Comparison of ENCODE assay signal across 12 mouse cellular contexts in genomic region chr9:61808351-61809225, GRCm38 (mm10).
DNase-seq lines count a peak whose midpoint lies in the region; ATAC-seq and TF ChIP-seq lines count a peak whose summit lies in the region.
"Had no signal": no experiment of that assay in that cellular context is flagged by ENCODE, and none has a peak within 500 bp of the region (broad histone marks: within the 10 kb centered on the region; RNA-seq: fewer than 3 reads in every experiment).

No protein-coding gene starts in this region.

- H3K27me3 ChIP-seq in midbrain, embryonic 11.5 days (ENCODE audit: control insufficient read depth, insufficient read depth, low read length): no peaks in the 10 kb centered on the region
- H3K27me3 ChIP-seq in midbrain, embryonic 16.5 days (ENCODE audit: control insufficient read depth, insufficient read depth, low read depth, low read length): no peaks in the 10 kb centered on the region
- no peaks in the 10 kb centered on the region for H3K27me3 ChIP-seq in intestine, postnatal 0 days (replicated peaks; ENCODE audit: control insufficient read depth, insufficient read depth, low read length)
- H3K27me3 ChIP-seq in stomach, embryonic 15.5 days (replicated peaks): no peaks in the 10 kb centered on the region
- H3K27me3 ChIP-seq in hindbrain, embryonic 12.5 days: peaks cover 2% of the 10 kb centered on the region; the same call in 1 of the 2 replicates
- H3K27me3 ChIP-seq: CH12.LX had no signal

- peaks cover 4% of the 10 kb centered on the region for H3K4me1 ChIP-seq in midbrain, embryonic 11.5 days (ENCODE audit: control insufficient read depth, insufficient read depth, low read length)
- no peaks in the 10 kb centered on the region for H3K4me1 ChIP-seq in midbrain, embryonic 16.5 days (ENCODE audit: control insufficient read depth, insufficient read depth, low read length)
- peaks cover 6% of the 10 kb centered on the region for H3K4me1 ChIP-seq in intestine, postnatal 0 days (replicated peaks; ENCODE audit: control insufficient read depth, insufficient read depth, low read length)
- no peaks in the 10 kb centered on the region for H3K4me1 ChIP-seq in lung, adult 2 months (ENCODE audit: control insufficient read depth, insufficient read depth, low read length)
- H3K4me1 ChIP-seq in stomach, embryonic 15.5 days: peaks cover 9% of the 10 kb centered on the region; the same call in 1 of the 2 replicates
- H3K4me1 ChIP-seq in hindbrain, embryonic 12.5 days: peaks cover 9% of the 10 kb centered on the region

- TF ChIP-seq CTCF in intestine, postnatal 0 days (IDR thresholded peaks at IDR 0.05; ENCODE audit: low read depth): no peak
- TF ChIP-seq CTCF in lung, adult 2 months (IDR thresholded peaks at IDR 0.05; ENCODE audit: insufficient read depth, low read length): no peak

- WGBS in midbrain, embryonic 11.5 days: 66% methylated on average over 12 of the region's 12 CpGs
- 75% methylated on average over 12 of the region's 12 CpGs for WGBS in midbrain, embryonic 16.5 days
- 40% methylated on average over 12 of the region's 12 CpGs for WGBS in intestine, postnatal 0 days
- 61% methylated on average over 12 of the region's 12 CpGs for WGBS in lung, adult 2 months
- 59% methylated on average over 12 of the region's 12 CpGs for WGBS in stomach, embryonic 15.5 days
- WGBS in hindbrain, embryonic 12.5 days: 65% methylated on average over 12 of the region's 12 CpGs

- H3K4me3 ChIP-seq in midbrain, embryonic 11.5 days (ENCODE audit: low read depth, low read length): no peak overlapping the region
- no peak overlapping the region for H3K4me3 ChIP-seq in midbrain, embryonic 16.5 days (ENCODE audit: low read depth, low read length)
- H3K4me3 ChIP-seq in intestine, postnatal 0 days (ENCODE audit: low read depth, low read length): no peak overlapping the region
- no peak overlapping the region for H3K4me3 ChIP-seq in lung, adult 2 months (replicated peaks; ENCODE audit: extremely low read depth, low read depth, low read length)
- H3K4me3 ChIP-seq in stomach, embryonic 15.5 days (replicated peaks): no peak overlapping the region
- H3K4me3 ChIP-seq in hindbrain, embryonic 12.5 days: no peak overlapping the region
- H3K4me3 ChIP-seq: heart, embryonic 10.5 days had no signal

- no peaks in the 10 kb centered on the region for H3K9me3 ChIP-seq in midbrain, embryonic 11.5 days (ENCODE audit: control insufficient read depth, low read length)
- H3K9me3 ChIP-seq in midbrain, embryonic 16.5 days (replicated peaks; ENCODE audit: control insufficient read depth, low read length, poor library complexity, severe bottlenecking): no peaks in the 10 kb centered on the region
- no peaks in the 10 kb centered on the region for H3K9me3 ChIP-seq in intestine, postnatal 0 days (ENCODE audit: control insufficient read depth)
- H3K9me3 ChIP-seq in stomach, embryonic 15.5 days: no peaks in the 10 kb centered on the region
- H3K9me3 ChIP-seq in hindbrain, embryonic 12.5 days (replicated peaks): no peaks in the 10 kb centered on the region
- H3K9me3 ChIP-seq: heart, embryonic 10.5 days had no signal

- no peak overlapping the region for H3K27ac ChIP-seq in midbrain, embryonic 11.5 days (ENCODE audit: low read depth, low read length)
- no peak overlapping the region for H3K27ac ChIP-seq in midbrain, embryonic 16.5 days (ENCODE audit: low read length)
- H3K27ac ChIP-seq in intestine, postnatal 0 days (ENCODE audit: low read depth, low read length): peak overlapping the region; percentile 46
- peak overlapping the region; percentile 71 for H3K27ac ChIP-seq in stomach, embryonic 15.5 days
- H3K27ac ChIP-seq in hindbrain, embryonic 12.5 days: no peak overlapping the region
- H3K27ac ChIP-seq: heart, embryonic 10.5 days had no signal

- no peak for TF ChIP-seq POLR2A in lung, adult 2 months (IDR thresholded peaks at IDR 0.05; ENCODE audit: borderline replicate concordance, extremely low read depth, low read depth, low read length)

- peak; percentile 87 for DNase-seq in midbrain, embryonic 11.5 days (ENCODE audit: low spot score, missing footprints)
- DNase-seq in lung, adult 2 months: peak; percentile 57
- DNase-seq in frontal cortex, postnatal 14 days (ENCODE audit: low spot score in 2 of 2): no peak
- DNase-seq in heart, postnatal 36 days: no peak
- DNase-seq: retina, postnatal 1 day had no signal

- no peaks in the 10 kb centered on the region for H3K36me3 ChIP-seq in midbrain, embryonic 11.5 days (ENCODE audit: control insufficient read depth, insufficient read depth, low read length)
- no peaks in the 10 kb centered on the region for H3K36me3 ChIP-seq in midbrain, embryonic 16.5 days (ENCODE audit: control insufficient read depth, insufficient read depth, low read length)
- no peaks in the 10 kb centered on the region for H3K36me3 ChIP-seq in intestine, postnatal 0 days (ENCODE audit: control insufficient read depth, insufficient read depth)
- no peaks in the 10 kb centered on the region for H3K36me3 ChIP-seq in stomach, embryonic 15.5 days
- H3K36me3 ChIP-seq in hindbrain, embryonic 12.5 days: no peaks in the 10 kb centered on the region
- H3K36me3 ChIP-seq: heart, embryonic 10.5 days had no signal

- H3K4me2 ChIP-seq in midbrain, embryonic 11.5 days: no peak overlapping the region
- H3K4me2 ChIP-seq in midbrain, embryonic 16.5 days (ENCODE audit: low read length): no peak overlapping the region
- H3K4me2 ChIP-seq in intestine, postnatal 0 days (replicated peaks; ENCODE audit: low read depth): no peak overlapping the region
- peak overlapping the region; percentile 20; the same call in 1 of the 2 replicates for H3K4me2 ChIP-seq in stomach, embryonic 15.5 days
- no peak overlapping the region for H3K4me2 ChIP-seq in hindbrain, embryonic 12.5 days (replicated peaks)

- intact Hi-C loops in heart, postnatal 36 days (cut with DNase I): no loop called here

- no peak overlapping the region for H3K9ac ChIP-seq in midbrain, embryonic 11.5 days (ENCODE audit: low read length)
- no peak overlapping the region for H3K9ac ChIP-seq in midbrain, embryonic 16.5 days (ENCODE audit: low read depth, low read length)
- no peak overlapping the region for H3K9ac ChIP-seq in intestine, postnatal 0 days (ENCODE audit: low read depth, low read length)
- H3K9ac ChIP-seq in stomach, embryonic 15.5 days: no peak overlapping the region
- H3K9ac ChIP-seq in hindbrain, embryonic 12.5 days: no peak overlapping the region

- ATAC-seq in midbrain, embryonic 11.5 days (ENCODE audit: low FRiP score): peak; percentile 87
- ATAC-seq in midbrain, embryonic 16.5 days: no peak
- ATAC-seq in intestine, postnatal 0 days: peak; percentile 86
- ATAC-seq in stomach, embryonic 15.5 days (ENCODE audit: insufficient read depth, low FRiP score, low read depth): peak; percentile 94
- ATAC-seq in hindbrain, embryonic 12.5 days (ENCODE audit: low FRiP score): no peak
- ATAC-seq: hindbrain, embryonic 16.5 days had no signal

Comparison
In these comparisons a context has a peak if more than half of its experiments do, and no peak if none do; other contexts are left out.
1. ATAC-seq: peak in midbrain, embryonic 11.5 days (single experiment), intestine, postnatal 0 days (single experiment) and stomach, embryonic 15.5 days (single experiment); none in midbrain, embryonic 16.5 days (single experiment) and hindbrain, embryonic 12.5 days (single experiment).
2. DNase-seq: peak in midbrain, embryonic 11.5 days (single experiment) and lung, adult 2 months (single experiment); none in frontal cortex, postnatal 14 days (0 of 2) and heart, postnatal 36 days (0 of 2).
3. H3K27ac ChIP-seq: peak in intestine, postnatal 0 days (single experiment) and stomach, embryonic 15.5 days (single experiment); none in midbrain, embryonic 11.5 days (single experiment), midbrain, embryonic 16.5 days (single experiment) and hindbrain, embryonic 12.5 days (single experiment).